Mouse (Mus musculus) neural tube, embryonic 12.5 days (tissue): ENCODE data around the gene Rsg1. TPM values are rescaled to one million over a fixed set of nuclear protein-coding genes. Genes with fewer than 3 reads are reported as not detected.

ENCODE experiments used
- ATAC-seq: fragments of 200-750 bp; cut with Nextera tagmentation; 2 replicates; pipeline ENCODE4 v1.8.0; 2017; ENCODE audit warnings: low read depth, mild to moderate bottlenecking, moderate TSS enrichment, moderate library complexity; ENCODE audit not compliant: low FRiP score
- H3K27ac ChIP-seq: fragments of 300-500 bp; sonication (generic); 2 replicates; pipeline ENCODE4 v1.5.1; 2016
- H3K27me3 ChIP-seq: fragments of 300-500 bp; sonication (generic); replicated peaks from 2 replicates; pipeline ENCODE4 v1.6.1; 2016; ENCODE audit warnings: mild to moderate bottlenecking
- H3K36me3 ChIP-seq: fragments of 300-500 bp; sonication (generic); 2 replicates; pipeline ENCODE4 v1.6.1; 2016; ENCODE audit warnings: mild to moderate bottlenecking
- H3K4me1 ChIP-seq: fragments of 300-500 bp; sonication (generic); 2 replicates; pipeline ENCODE4 v1.6.1; 2016
- H3K4me2 ChIP-seq: fragments of 300-500 bp; sonication (generic); replicated peaks from 2 replicates; pipeline ENCODE4 v1.6.1; 2016; ENCODE audit warnings: mild to moderate bottlenecking
- H3K4me3 ChIP-seq: fragments of 300-500 bp; sonication (generic); 2 replicates; pipeline ENCODE4 v1.5.1; 2016
- H3K9ac ChIP-seq: fragments of 300-500 bp; sonication (generic); 2 replicates; pipeline ENCODE4 v1.6.1; 2016; ENCODE audit warnings: mild to moderate bottlenecking
- H3K9me3 ChIP-seq: fragments of 300-500 bp; sonication (generic); 2 replicates; pipeline ENCODE4 v1.6.1; 2016; ENCODE audit warnings: mild to moderate bottlenecking
- WGBS: fragments of 180-500 bp; shearing (Covaris S2); methylation state at CpG from one replicate; pipeline ENCODE4 v1.1.7; 2016; 5-methylcytosine and 5-hydroxymethylcytosine counted together
- polyA plus RNA-seq: library from polyadenylated mRNA; unstranded; fragments of >200 nt; fragmentation: Nextera tagmentation; extraction: Ambion mirVana; gene quantifications from 2 replicates; pipeline ENCODE4 v1.2.1, GENCODE M21; 2016

Gene Rsg1
- polyA plus RNA-seq, 1 experiment from 2014 or later: 5.5 TPM

GRCm38 (mm10) chr4:141241861-141242260, 28.1 kb downstream of the Rsg1 start:
- no peak overlapping the region for H3K4me3 ChIP-seq
- peaks cover 50% of the 10 kb centered on the region for H3K4me1 ChIP-seq
- H3K36me3 ChIP-seq: no peaks in the 10 kb centered on the region
- H3K4me2 ChIP-seq: no peak overlapping the region
- 29% methylated on average over 15 of the region's 15 CpGs for WGBS
- H3K9me3 ChIP-seq: no peaks in the 10 kb centered on the region
- no peak for ATAC-seq
- H3K9ac ChIP-seq: no peak overlapping the region
- no peak overlapping the region for H3K27ac ChIP-seq
- H3K27me3 ChIP-seq: peaks cover 91% of the 10 kb centered on the region

- Histone ChIP-seq H3K4me1 (peaks cover 59% of the 10 kb centered on the region), H3K9ac (no peak overlapping the region), H3K4me3 (no peak overlapping the region), H3K27me3 (peaks cover 93% of the 10 kb centered on the region), H3K9me3 (no peaks in the 10 kb centered on the region), H3K36me3 (no peaks in the 10 kb centered on the region), H3K4me2 (no peak overlapping the region; the same call in 1 of the 2 replicates), H3K27ac (no peak overlapping the region)
- ATAC-seq: no peak
- WGBS: 3% methylated on average over 11 of the region's 11 CpGs
These were observed 29.0 kb downstream of the Rsg1 start for GRCm38 (mm10) chr4:141242651-141243241.

- peaks cover 94% of the 10 kb centered on the region for H3K27me3 ChIP-seq
- H3K4me1 ChIP-seq: peaks cover 62% of the 10 kb centered on the region
- H3K9ac ChIP-seq: no peak overlapping the region
- ATAC-seq: no peak
- H3K27ac ChIP-seq: no peak overlapping the region
- H3K4me3 ChIP-seq: no peak overlapping the region
- no peak overlapping the region for H3K4me2 ChIP-seq
- H3K9me3 ChIP-seq: no peaks in the 10 kb centered on the region
- 65% methylated on average over 5 of the region's 5 CpGs for WGBS
- no peaks in the 10 kb centered on the region for H3K36me3 ChIP-seq
These were observed 29.9 kb downstream of the Rsg1 start for GRCm38 (mm10) chr4:141243636-141244035.

GRCm38 (mm10) chr4:141244401-141244800, 30.6 kb downstream of the Rsg1 start:
- Histone ChIP-seq H3K36me3 (no peaks in the 10 kb centered on the region), H3K9me3 (no peaks in the 10 kb centered on the region), H3K27me3 (peaks cover 94% of the 10 kb centered on the region), H3K4me2 (peak overlapping the region; percentile 30; the same call in 1 of the 2 replicates), H3K27ac (no peak overlapping the region), H3K4me3 (no peak overlapping the region), H3K4me1 (peaks cover 54% of the 10 kb centered on the region), H3K9ac (0 out of 2 replicates have a peak overlapping the region, but pooled peaks have one; percentile 41)
- ATAC-seq: no peak
- WGBS: 41% methylated on average over 5 of the region's 5 CpGs

GRCm38 (mm10) chr4:141244931-141245425, 31.2 kb downstream of the Rsg1 start:
- Histone ChIP-seq H3K27ac (no peak overlapping the region), H3K9me3 (no peaks in the 10 kb centered on the region), H3K27me3 (peaks cover 95% of the 10 kb centered on the region), H3K4me3 (no peak overlapping the region), H3K4me2 (peak overlapping the region; percentile 30), H3K9ac (peak overlapping the region; percentile 41; the same call in 1 of the 2 replicates), H3K36me3 (no peaks in the 10 kb centered on the region), H3K4me1 (peaks cover 48% of the 10 kb centered on the region)
- ATAC-seq: 0 out of 2 replicates have a peak, but pooled peaks have one; percentile 15
- 11% methylated on average over 9 of the region's 9 CpGs for WGBS

GRCm38 (mm10) chr4:141246089-141246997, 32.6 kb downstream of the Rsg1 start:
- 20% methylated on average over 24 of the region's 24 CpGs for WGBS
- no peak for ATAC-seq
- no peak overlapping the region for H3K27ac ChIP-seq
- H3K9me3 ChIP-seq: no peaks in the 10 kb centered on the region
- peaks cover 41% of the 10 kb centered on the region for H3K4me1 ChIP-seq
- 0 out of 2 replicates have a peak overlapping the region, but pooled peaks have one; percentile 29 for H3K9ac ChIP-seq
- peaks cover 87% of the 10 kb centered on the region for H3K27me3 ChIP-seq
- no peaks in the 10 kb centered on the region for H3K36me3 ChIP-seq
- peak overlapping the region; percentile 63 for H3K4me2 ChIP-seq
- H3K4me3 ChIP-seq: no peak overlapping the region

- Histone ChIP-seq H3K4me2 (peak overlapping the region; percentile 63), H3K9ac (0 out of 2 replicates have a peak overlapping the region, but pooled peaks have one; percentile 29), H3K9me3 (no peaks in the 10 kb centered on the region), H3K27ac (no peak overlapping the region), H3K4me1 (peaks cover 41% of the 10 kb centered on the region), H3K36me3 (no peaks in the 10 kb centered on the region), H3K27me3 (peaks cover 81% of the 10 kb centered on the region), H3K4me3 (peak overlapping the region; percentile 33; the same call in 1 of the 2 replicates)
- 4% methylated on average over 17 of the region's 17 CpGs for WGBS
- ATAC-seq: no peak
These were observed 33.2 kb downstream of the Rsg1 start for GRCm38 (mm10) chr4:141246998-141247350.

- peaks cover 71% of the 10 kb centered on the region for H3K27me3 ChIP-seq
- H3K27ac ChIP-seq: no peak overlapping the region
- H3K4me1 ChIP-seq: peaks cover 35% of the 10 kb centered on the region
- H3K9me3 ChIP-seq: no peaks in the 10 kb centered on the region
- peak overlapping the region; percentile 63 for H3K4me2 ChIP-seq
- ATAC-seq: 0 out of 2 replicates have a peak, but pooled peaks have one; percentile 15
- H3K36me3 ChIP-seq: no peaks in the 10 kb centered on the region
- 0 out of 2 replicates have a peak overlapping the region, but pooled peaks have one; percentile 29 for H3K9ac ChIP-seq
- 2% methylated on average over 60 of the region's 60 CpGs for WGBS
- H3K4me3 ChIP-seq: peak overlapping the region; percentile 33
These were observed 34.2 kb downstream of the Rsg1 start for GRCm38 (mm10) chr4:141247776-141248613.

GRCm38 (mm10) chr4:141248614-141248978, 34.8 kb downstream of the Rsg1 start:
- Histone ChIP-seq H3K9me3 (no peaks in the 10 kb centered on the region), H3K27ac (no peak overlapping the region), H3K9ac (no peak overlapping the region), H3K4me2 (peak overlapping the region; percentile 63; the same call in 1 of the 2 replicates), H3K27me3 (peaks cover 65% of the 10 kb centered on the region), H3K36me3 (no peaks in the 10 kb centered on the region), H3K4me3 (no peak overlapping the region), H3K4me1 (peaks cover 33% of the 10 kb centered on the region)
- WGBS: 8% methylated on average over 11 of the region's 11 CpGs
- no peak for ATAC-seq

- no peak overlapping the region for H3K4me3 ChIP-seq
- ATAC-seq: no peak
- no peaks in the 10 kb centered on the region for H3K9me3 ChIP-seq
- H3K9ac ChIP-seq: no peak overlapping the region
- no peak overlapping the region for H3K27ac ChIP-seq
- no peak overlapping the region for H3K4me2 ChIP-seq
- 73% methylated on average over 11 of the region's 11 CpGs for WGBS
- peaks cover 34% of the 10 kb centered on the region for H3K4me1 ChIP-seq
- peaks cover 57% of the 10 kb centered on the region for H3K27me3 ChIP-seq
- H3K36me3 ChIP-seq: no peaks in the 10 kb centered on the region
These were observed 35.6 kb downstream of the Rsg1 start for GRCm38 (mm10) chr4:141249383-141249782.

GRCm38 (mm10) chr4:141251071-141251470, 37.3 kb downstream of the Rsg1 start:
- H3K9ac ChIP-seq: no peak overlapping the region
- no peak overlapping the region for H3K27ac ChIP-seq
- H3K4me3 ChIP-seq: no peak overlapping the region
- no peaks in the 10 kb centered on the region for H3K9me3 ChIP-seq
- no peaks in the 10 kb centered on the region for H3K36me3 ChIP-seq
- H3K27me3 ChIP-seq: peaks cover 45% of the 10 kb centered on the region
- no peak for ATAC-seq
- 68% methylated on average over 8 of the region's 8 CpGs for WGBS
- no peak overlapping the region for H3K4me2 ChIP-seq
- H3K4me1 ChIP-seq: peaks cover 29% of the 10 kb centered on the region
